Mouse (Mus musculus): ENCODE results near the gene Tmem115.

- TF ChIP-seq CTCF (IDR thresholded peaks at IDR 0.05; ENCODE audit: low read depth, low read length) (no peak), POLR2A (IDR thresholded peaks at IDR 0.05; ENCODE audit: insufficient read depth, low read length) (no peak)
Observed at GRCm38 (mm10) chr9:107549297-107550074, 15.7 kb downstream of the Tmem115 start.
